Mouse (Mus musculus) olfactory bulb, adult 2 months (tissue): ENCODE data around the gene Ppp5c. TPM values are rescaled to one million over a fixed set of nuclear protein-coding genes. Genes with fewer than 3 reads are reported as not detected.

ENCODE experiments used
- H3K27ac ChIP-seq: fragments of 200-500 bp; 2 replicates; pipeline ENCODE4 v1.5.1; 2012; ENCODE audit warnings: low read depth, low read length; ENCODE audit not compliant: insufficient read depth
- H3K4me1 ChIP-seq: fragments of 200-500 bp; 2 replicates; pipeline ENCODE4 v1.6.1; 2012; ENCODE audit warnings: low read length; ENCODE audit not compliant: control insufficient read depth, insufficient read depth
- H3K4me3 ChIP-seq: fragments of 200-500 bp; 2 replicates; pipeline ENCODE4 v1.5.1; 2012; ENCODE audit warnings: mild to moderate bottlenecking, low read depth, low read length, moderate library complexity; ENCODE audit not compliant: insufficient read depth
- CTCF ChIP-seq: fragments of 200-500 bp; IDR thresholded peaks from 2 replicates; pipeline ENCODE4 v1.5.1; 2012; ENCODE audit warnings: low read depth, mild to moderate bottlenecking, low read length, moderate library complexity; ENCODE audit not compliant: insufficient read depth
- POLR2A ChIP-seq: fragments of 200-500 bp; IDR thresholded peaks from 2 replicates; pipeline ENCODE4 v1.6.1; 2012; ENCODE audit warnings: mild to moderate bottlenecking, low read depth, low read length, moderate library complexity; ENCODE audit not compliant: insufficient read depth
- whole genome bisulfite sequencing: fragments of 180-500 bp; shearing (Covaris S2); methylation state at CpG from one replicate; pipeline ENCODE4 v1.1.7; 2018; 5-methylcytosine and 5-hydroxymethylcytosine counted together
- polyA plus RNA-seq: library from polyadenylated mRNA; stranded (reverse); fragments of >200 nt; gene quantifications from 2 replicates; pipeline ENCODE4 v1.2.4, GENCODE M21; 2012; ENCODE audit warnings: low replicate concordance; ENCODE audit not compliant: missing spikeins, insufficient read depth, insufficient read length

Gene Ppp5c
- polyA plus RNA-seq, 1 experiment: not detected

GRCm38 (mm10) chr7:17062389-17062788, 34.7 kb upstream of the Ppp5c start, which contains the start of gene Hif3a:
Gene Hif3a, minus strand, starts transcription at chr7:17062427.
- peak within 1 kb of the TSS; percentile 32 for H3K4me3 ChIP-seq
- H3K27ac ChIP-seq: peak within 1 kb of the TSS; percentile 55
- TF ChIP-seq CTCF: no peak
- no peak for TF ChIP-seq POLR2A
- WGBS: 2% methylated on average over 15 of the region's 15 CpGs
- H3K4me1 ChIP-seq: peaks cover 38% of the 10 kb centered on the region

GRCm38 (mm10) chr7:17060782-17061605, 33.3 kb upstream of the Ppp5c start:
- Histone ChIP-seq H3K27ac (peak overlapping the region; percentile 90), H3K4me3 (peak overlapping the region; percentile 19), H3K4me1 (peaks cover 45% of the 10 kb centered on the region)
- TF ChIP-seq POLR2A: no peak
- no peak for TF ChIP-seq CTCF
- 47% methylated on average over 22 of the region's 22 CpGs for WGBS

GRCm38 (mm10) chr7:17060031-17060781, 32.5 kb upstream of the Ppp5c start:
- Histone ChIP-seq H3K4me3 (peak overlapping the region; percentile 18; the same call in 1 of the 2 replicates), H3K27ac (peak overlapping the region; percentile 90), H3K4me1 (peaks cover 48% of the 10 kb centered on the region)
- TF ChIP-seq CTCF (no peak), POLR2A (no peak)
- WGBS: 21% methylated on average over 9 of the region's 9 CpGs

- Histone ChIP-seq H3K4me3 (no peak overlapping the region), H3K4me1 (peaks cover 48% of the 10 kb centered on the region), H3K27ac (peak overlapping the region; percentile 83)
- TF ChIP-seq POLR2A (no peak), CTCF (no peak)
- 73% methylated on average over 3 of the region's 3 CpGs for WGBS
Measured at GRCm38 (mm10) chr7:17059463-17059844, 31.7 kb upstream of the Ppp5c start.

GRCm38 (mm10) chr7:17058816-17059462, 31.2 kb upstream of the Ppp5c start:
- TF ChIP-seq CTCF: no peak
- TF ChIP-seq POLR2A: no peak
- 29% methylated on average over 8 of the region's 8 CpGs for WGBS
- Histone ChIP-seq H3K4me3 (no peak overlapping the region), H3K4me1 (peaks cover 48% of the 10 kb centered on the region), H3K27ac (peak overlapping the region; percentile 83)

GRCm38 (mm10) chr7:17058071-17058689, 30.5 kb upstream of the Ppp5c start:
- Histone ChIP-seq H3K4me3 (no peak overlapping the region; the same call in 1 of the 2 replicates), H3K4me1 (peaks cover 48% of the 10 kb centered on the region), H3K27ac (peak overlapping the region; percentile 91)
- 0 out of 2 replicates have a peak, but pooled peaks have one; percentile 20 for TF ChIP-seq CTCF
- TF ChIP-seq POLR2A: no peak
- WGBS: 21% methylated on average over 16 of the region's 16 CpGs

- Histone ChIP-seq H3K4me3 (peak overlapping the region; percentile 71), H3K4me1 (peaks cover 38% of the 10 kb centered on the region), H3K27ac (peak overlapping the region; percentile 62)
- TF ChIP-seq CTCF (no peak), POLR2A (no peak)
- 40% methylated on average over 14 of the region's 14 CpGs for WGBS
Measured at GRCm38 (mm10) chr7:17056601-17057523, 29.1 kb upstream of the Ppp5c start.
